ENCODE assay signal across 17 mouse cellular contexts in the genomic region with DNA sequence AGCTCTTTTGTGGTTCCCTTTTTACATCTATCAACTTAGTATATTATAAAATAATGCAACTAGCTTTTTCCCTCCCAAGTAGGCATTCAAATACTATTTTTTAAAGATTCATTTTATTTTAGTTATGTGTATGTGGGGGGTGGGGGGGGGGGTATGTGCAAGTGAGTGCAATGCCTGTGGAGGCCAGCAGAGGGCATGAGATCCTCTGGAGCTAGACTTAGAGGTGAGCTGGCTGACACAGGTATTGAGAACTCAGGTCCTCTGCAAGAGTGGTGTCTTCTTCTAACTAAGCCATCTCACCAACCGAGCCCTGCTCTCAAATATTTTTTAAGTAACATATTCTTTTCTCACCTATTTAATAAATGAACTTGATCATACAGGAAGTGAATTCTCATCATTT. TPM values are rescaled to one million over a fixed set of nuclear protein-coding genes. Genes with fewer than 3 reads are reported as not detected.
A peak's percentile ranks its signal among the peaks of the same experiment; 100 is the strongest.
DNase-seq lines count a peak whose midpoint lies in the region; ATAC-seq and TF ChIP-seq lines count a peak whose summit lies in the region.
"Had no signal": no experiment of that assay in that cellular context is flagged by ENCODE, and none has a peak within 500 bp of the region (broad histone marks: within the 10 kb centered on the region; RNA-seq: fewer than 3 reads in every experiment).

No protein-coding gene starts in this region.

- no peaks in the 10 kb centered on the region for H3K36me3 ChIP-seq in intestine, postnatal 0 days (ENCODE audit: control insufficient read depth, insufficient read depth)
- no peaks in the 10 kb centered on the region for H3K36me3 ChIP-seq in intestine, embryonic 16.5 days (ENCODE audit: control insufficient read depth, insufficient read depth, low read length)
- H3K36me3 ChIP-seq in lung, postnatal 0 days (ENCODE audit: insufficient read depth, low read length) = no peaks in the 10 kb centered on the region
- H3K36me3 ChIP-seq in MEL (ENCODE audit: control insufficient read depth in 1 of 2, insufficient read depth in 2 of 2, low read length in 2 of 2) = no peaks in the 10 kb centered on the region
- H3K36me3 ChIP-seq in splenic B cell, adult 2 months (ENCODE audit: control insufficient read depth, insufficient read depth, low read length, poor library complexity, severe bottlenecking) = no peaks in the 10 kb centered on the region
- no peaks in the 10 kb centered on the region for H3K36me3 ChIP-seq in limb, embryonic 10.5 days
- H3K36me3 ChIP-seq: embryonic facial prominence, embryonic 12.5 days; limb, embryonic 13.5 days had no signal

- H3K4me1 ChIP-seq in intestine, postnatal 0 days (replicated peaks; ENCODE audit: control insufficient read depth, insufficient read depth, low read length) = no peaks in the 10 kb centered on the region
- no peaks in the 10 kb centered on the region for H3K4me1 ChIP-seq in intestine, embryonic 16.5 days (ENCODE audit: control insufficient read depth, insufficient read depth, low read length)
- H3K4me1 ChIP-seq in lung, postnatal 0 days (ENCODE audit: insufficient read depth, low read depth, low read length) = no peaks in the 10 kb centered on the region
- no peaks in the 10 kb centered on the region for H3K4me1 ChIP-seq in MEL (ENCODE audit: control insufficient read depth in 1 of 2, insufficient read depth in 2 of 2, low read length in 2 of 2)
- peaks cover 4% of the 10 kb centered on the region; the same call in 1 of the 2 replicates for H3K4me1 ChIP-seq in limb, embryonic 10.5 days

- no peak for ATAC-seq in intestine, postnatal 0 days
- ATAC-seq in intestine, embryonic 16.5 days = no peak
- ATAC-seq in lung, postnatal 0 days = no peak

- no peaks in the 10 kb centered on the region for H3K27me3 ChIP-seq in intestine, postnatal 0 days (replicated peaks; ENCODE audit: control insufficient read depth, insufficient read depth, low read length)
- no peaks in the 10 kb centered on the region for H3K27me3 ChIP-seq in intestine, embryonic 16.5 days (replicated peaks; ENCODE audit: control insufficient read depth, insufficient read depth, low read length)
- H3K27me3 ChIP-seq in lung, postnatal 0 days (replicated peaks; ENCODE audit: insufficient read depth, low read length) = no peaks in the 10 kb centered on the region
- no peaks in the 10 kb centered on the region for H3K27me3 ChIP-seq in MEL (ENCODE audit: control insufficient read depth in 1 of 2, insufficient read depth in 2 of 2, low read length in 2 of 2)
- H3K27me3 ChIP-seq in splenic B cell, adult 2 months (ENCODE audit: control insufficient read depth, insufficient read depth, low read length, poor library complexity, severe bottlenecking) = no peaks in the 10 kb centered on the region
- H3K27me3 ChIP-seq in limb, embryonic 10.5 days (ENCODE audit: low read depth, poor library complexity, severe bottlenecking) = no peaks in the 10 kb centered on the region
- H3K27me3 ChIP-seq: embryonic facial prominence, embryonic 12.5 days; limb, embryonic 13.5 days had no signal

- no peaks in the 10 kb centered on the region for H3K9me3 ChIP-seq in intestine, postnatal 0 days (ENCODE audit: control insufficient read depth)
- no peaks in the 10 kb centered on the region for H3K9me3 ChIP-seq in intestine, embryonic 16.5 days (ENCODE audit: control insufficient read depth, low read length)
- H3K9me3 ChIP-seq in lung, postnatal 0 days (ENCODE audit: low read length) = no peaks in the 10 kb centered on the region
- no peaks in the 10 kb centered on the region for H3K9me3 ChIP-seq in MEL (replicated peaks; ENCODE audit: insufficient read depth, low read length)
- no peaks in the 10 kb centered on the region for H3K9me3 ChIP-seq in limb, embryonic 10.5 days (replicated peaks)
- H3K9me3 ChIP-seq: embryonic facial prominence, embryonic 12.5 days; limb, embryonic 13.5 days had no signal

- TF ChIP-seq CTCF in intestine, postnatal 0 days (IDR thresholded peaks at IDR 0.05; ENCODE audit: low read depth) = peak; percentile 41
- peak; percentile 30 for TF ChIP-seq CTCF in lung, postnatal 0 days (IDR thresholded peaks at IDR 0.05)
- TF ChIP-seq CTCF in MEL (IDR thresholded peaks at IDR 0.05 in 2 of 3, conservative IDR thresholded peaks at IDR 0.05 in 1 of 3; ENCODE audit: control insufficient read depth in 1 of 3, insufficient read depth in 1 of 3, low read depth in 2 of 3, low read length in 3 of 3, poor library complexity in 1 of 3, severe bottlenecking in 1 of 3) = peak in 2 of 3 experiments; percentile 35 to 50; a peak in 4 of 6 replicates

- no peaks in the 10 kb centered on the region for H3K79me2 ChIP-seq in MEL (ENCODE audit: control insufficient read depth, insufficient read depth, low read length, poor library complexity)

- no peak for TF ChIP-seq RAD21 in MEL (IDR thresholded peaks at IDR 0.05; ENCODE audit: low read depth, low read length)

- H3K9ac ChIP-seq in intestine, postnatal 0 days (ENCODE audit: low read depth, low read length) = no peak overlapping the region
- H3K9ac ChIP-seq in intestine, embryonic 16.5 days (ENCODE audit: low read depth, low read length) = no peak overlapping the region
- H3K9ac ChIP-seq in lung, postnatal 0 days (replicated peaks; ENCODE audit: low read depth) = no peak overlapping the region
- H3K9ac ChIP-seq in MEL (ENCODE audit: control insufficient read depth, low read depth, low read length, poor library complexity, severe bottlenecking) = no peak overlapping the region
- H3K9ac ChIP-seq: embryonic facial prominence, embryonic 12.5 days; limb, embryonic 13.5 days had no signal

- no peak for TF ChIP-seq EP300 in lung, postnatal 0 days (IDR thresholded peaks at IDR 0.05)
- TF ChIP-seq EP300 in MEL (IDR thresholded peaks at IDR 0.05; ENCODE audit: low read depth in 1 of 2, low read length in 2 of 2) = no peak

- no peak overlapping the region for H3K4me2 ChIP-seq in intestine, postnatal 0 days (replicated peaks; ENCODE audit: low read depth)
- H3K4me2 ChIP-seq in intestine, embryonic 16.5 days (ENCODE audit: low read depth, low read length) = no peak overlapping the region
- no peak overlapping the region for H3K4me2 ChIP-seq in lung, postnatal 0 days (replicated peaks; ENCODE audit: low read depth, low read length)
- H3K4me2 ChIP-seq: embryonic facial prominence, embryonic 12.5 days; limb, embryonic 13.5 days had no signal

- H3K4me3 ChIP-seq in intestine, postnatal 0 days (ENCODE audit: low read depth, low read length) = no peak overlapping the region
- H3K4me3 ChIP-seq in intestine, embryonic 16.5 days (ENCODE audit: low read length) = no peak overlapping the region
- H3K4me3 ChIP-seq in lung, postnatal 0 days (ENCODE audit: low read depth, low read length) = no peak overlapping the region
- no peak overlapping the region for H3K4me3 ChIP-seq in MEL (ENCODE audit: control insufficient read depth in 1 of 2, insufficient read depth in 1 of 2, low read depth in 2 of 2, low read length in 2 of 2)
- no peak overlapping the region for H3K4me3 ChIP-seq in limb, embryonic 10.5 days
- H3K4me3 ChIP-seq: embryonic facial prominence, embryonic 12.5 days; limb, embryonic 13.5 days had no signal

- WGBS in intestine, postnatal 0 days = 98% methylated on average over 1 of the region's 1 CpGs
- 97% methylated on average over 1 of the region's 1 CpGs for WGBS in intestine, embryonic 16.5 days
- 97% methylated on average over 1 of the region's 1 CpGs for WGBS in lung, postnatal 0 days
- 96% methylated on average over 1 of the region's 1 CpGs for WGBS in limb, embryonic 10.5 days

- H3K27ac ChIP-seq in intestine, postnatal 0 days (ENCODE audit: low read depth, low read length) = no peak overlapping the region
- H3K27ac ChIP-seq in intestine, embryonic 16.5 days (ENCODE audit: low read length) = no peak overlapping the region
- no peak overlapping the region for H3K27ac ChIP-seq in lung, postnatal 0 days (ENCODE audit: low read length)
- H3K27ac ChIP-seq in MEL (ENCODE audit: control insufficient read depth, low read depth, low read length) = no peak overlapping the region
- H3K27ac ChIP-seq in limb, embryonic 10.5 days = no peak overlapping the region
- H3K27ac ChIP-seq: embryonic facial prominence, embryonic 12.5 days; limb, embryonic 13.5 days had no signal

- no peak for DNase-seq in lung, postnatal 0 days (ENCODE audit: low spot score)
- no peak for DNase-seq in lung, postnatal 10 days
- DNase-seq in MEL (ENCODE audit: low read depth, low spot score) = peak; percentile 17
- peak; percentile 4 for DNase-seq in splenic B cell, adult 2 months (ENCODE audit: low read depth, low spot score)
- DNase-seq in limb, embryonic 10.5 days (ENCODE audit: low spot score) = no peak
- DNase-seq: adrenal gland, postnatal 14 days; heart, adult 18-20 months; kidney, postnatal 14 days; lung, postnatal 4 days; midbrain, embryonic 14.5 days had no signal

- no peak for TF ChIP-seq POLR2A in MEL (IDR thresholded peaks at IDR 0.05; ENCODE audit: control insufficient read depth in 1 of 2, insufficient read depth in 1 of 2, low read depth in 1 of 2, low read length in 2 of 2, poor library complexity in 1 of 2)

RNA-seq across cellular contexts. Expression of gene Dhrs7c, which starts 7.6 kb away (rescaled TPM):
- polyA plus RNA-seq in intestine, postnatal 0 days (2015; fragmentation: Nextera tagmentation; extraction: Ambion mirVana) = not detected in 2 replicates
- polyA plus RNA-seq in intestine, embryonic 16.5 days (2015; fragmentation: Nextera tagmentation; extraction: Ambion mirVana) = 0.12 TPM in 1 of 2 replicates, not detected in the other
- 0.45 and 0.66 TPM in 2 replicates for polyA plus RNA-seq in lung, postnatal 0 days (2015; fragmentation: Nextera tagmentation; extraction: Ambion mirVana)
- not detected in 2 replicates for total RNA-seq in MEL (2012; rRNA removed)
- not detected for polyA plus RNA-seq in MEL (2012; ENCODE audit: insufficient read depth in 1 of 2, insufficient read length in 2 of 2, low read depth in 1 of 2, low replicate concordance in 2 of 2, missing spikeins in 1 of 2)
- not detected in 2 replicates for polyA plus RNA-seq in limb, embryonic 10.5 days (2016; fragmentation: Nextera tagmentation; extraction: Ambion mirVana)
- total RNA-seq: adrenal gland, postnatal 14 days; layer of hippocampus, postnatal 25 days had no signal
- polyA plus RNA-seq: midbrain, embryonic 14.5 days; stomach, embryonic 14.5 days had no signal

RNA-seq across cellular contexts. Expression of gene Gsg1l2, which starts 31.1 kb away (rescaled TPM):
- polyA plus RNA-seq in intestine, postnatal 0 days (2015; fragmentation: Nextera tagmentation; extraction: Ambion mirVana) = 0.23 TPM in 1 of 2 replicates, not detected in the other
- 0.11 and 0.26 TPM in 2 replicates for polyA plus RNA-seq in intestine, embryonic 16.5 days (2015; fragmentation: Nextera tagmentation; extraction: Ambion mirVana)
- not detected in 2 replicates for polyA plus RNA-seq in lung, postnatal 0 days (2015; fragmentation: Nextera tagmentation; extraction: Ambion mirVana)
- total RNA-seq in MEL (2012; rRNA removed) = not detected in 2 replicates
- not detected for polyA plus RNA-seq in MEL (2012; ENCODE audit: insufficient read depth in 1 of 2, insufficient read length in 2 of 2, low read depth in 1 of 2, low replicate concordance in 2 of 2, missing spikeins in 1 of 2)
- polyA plus RNA-seq in limb, embryonic 10.5 days (2016; fragmentation: Nextera tagmentation; extraction: Ambion mirVana) = not detected in 2 replicates
- total RNA-seq: adrenal gland, postnatal 14 days; heart, adult 18-20 months; heart, postnatal 25 days; layer of hippocampus, postnatal 25 days had no signal
- polyA plus RNA-seq: embryonic facial prominence, embryonic 12.5 days; limb, embryonic 13.5 days; midbrain, embryonic 14.5 days; stomach, embryonic 14.5 days had no signal

RNA-seq across cellular contexts. Expression of gene Glp2r, which starts 34.6 kb away (rescaled TPM):
- 2.8 and 2.9 TPM in 2 replicates for polyA plus RNA-seq in intestine, postnatal 0 days (2015; fragmentation: Nextera tagmentation; extraction: Ambion mirVana)
- 4.4 and 5.6 TPM in 2 replicates for polyA plus RNA-seq in intestine, embryonic 16.5 days (2015; fragmentation: Nextera tagmentation; extraction: Ambion mirVana)
- 0.06 TPM in 1 of 2 replicates, not detected in the other for polyA plus RNA-seq in lung, postnatal 0 days (2015; fragmentation: Nextera tagmentation; extraction: Ambion mirVana)
- total RNA-seq in MEL (2012; rRNA removed) = not detected in 2 replicates
- polyA plus RNA-seq in MEL (2012; ENCODE audit: insufficient read depth in 1 of 2, insufficient read length in 2 of 2, low read depth in 1 of 2, low replicate concordance in 2 of 2, missing spikeins in 1 of 2) = not detected
- not detected in 2 replicates for polyA plus RNA-seq in limb, embryonic 10.5 days (2016; fragmentation: Nextera tagmentation; extraction: Ambion mirVana)
- total RNA-seq: adrenal gland, postnatal 14 days; heart, adult 18-20 months; heart, postnatal 25 days had no signal

Comparison
In these comparisons a context has a peak if more than half of its experiments do, and no peak if none do; other contexts are left out.
1. DNase-seq: peak in MEL (single experiment) and splenic B cell, adult 2 months (single experiment); none in lung, postnatal 0 days (single experiment), lung, postnatal 10 days (single experiment) and limb, embryonic 10.5 days (single experiment).
2. Peak in every context shown above with its lines, with median percentiles within 50 percentile points of each other: CTCF ChIP-seq.